Mouse (Mus musculus): ENCODE data around the gene Psmb5.

- TF ChIP-seq POLR2A (IDR thresholded peaks at IDR 0.05; ENCODE audit: control insufficient read depth, low read depth, low read length) (no peak), CTCF (IDR thresholded peaks at IDR 0.05; ENCODE audit: control insufficient read depth, insufficient read depth, insufficient replicate concordance, low read depth, low read length) (no peak)
Observed at GRCm38 (mm10) chr14:54640121-54640520, 22.3 kb upstream of the Psmb5 start.

Data from testis, adult 2 months (tissue).